Mouse (Mus musculus) heart, postnatal 25 days (tissue): ENCODE measurements around the gene 6430548M08Rik. TPM values are rescaled to one million over a fixed set of nuclear protein-coding genes. Genes with fewer than 3 reads are reported as not detected.
A peak's percentile ranks its signal among the peaks of the same experiment; 100 is the strongest.

ENCODE experiments used
- DNase-seq: peaks from one replicate; pipeline ENCODE4 v3.0.0; 2022; ENCODE audit warnings: low spot score
- intact Hi-C: fragments of 180-260 bp; cut with DNase I; formaldehyde crosslinking; loops from one replicate; pipeline ENCODE4 v1.15.1; 2025
- total RNA-seq, 2 experiments: library from RNA; stranded (reverse); gene quantifications; 2 replicates each; pipeline ENCODE4 v1.2.3; 2021

6430548M08Rik gene
- total RNA-seq, 2 experiments from 2014 or later = 11.5 to 16.7 TPM

DNA sequence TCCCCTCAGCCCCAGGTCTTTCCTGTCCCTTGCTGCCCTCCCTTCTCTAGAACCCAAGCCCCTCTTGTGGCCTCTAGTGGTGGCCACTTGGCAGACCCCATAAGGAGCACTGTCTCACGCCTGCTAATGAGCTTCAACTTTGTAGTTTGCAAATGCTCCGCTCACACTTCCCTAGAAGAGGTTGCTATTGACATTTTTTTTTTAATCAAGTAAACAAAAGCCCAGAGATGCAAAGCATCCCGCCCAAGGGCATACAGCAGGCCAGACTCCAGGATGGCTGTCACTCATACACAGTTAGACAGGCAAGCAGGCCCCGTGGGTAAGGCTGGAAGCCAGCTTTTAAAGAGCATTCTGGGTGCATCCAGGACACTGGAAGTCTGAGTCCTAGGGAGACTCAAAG, 62.7 kb downstream of the 6430548M08Rik start:
- DNase-seq = no peak
- intact Hi-C loops = loop anchor here (5.0 kb wide), 2 partner anchors 36 to 421 kb away; no protein-coding TSS in a partner anchor

DNA sequence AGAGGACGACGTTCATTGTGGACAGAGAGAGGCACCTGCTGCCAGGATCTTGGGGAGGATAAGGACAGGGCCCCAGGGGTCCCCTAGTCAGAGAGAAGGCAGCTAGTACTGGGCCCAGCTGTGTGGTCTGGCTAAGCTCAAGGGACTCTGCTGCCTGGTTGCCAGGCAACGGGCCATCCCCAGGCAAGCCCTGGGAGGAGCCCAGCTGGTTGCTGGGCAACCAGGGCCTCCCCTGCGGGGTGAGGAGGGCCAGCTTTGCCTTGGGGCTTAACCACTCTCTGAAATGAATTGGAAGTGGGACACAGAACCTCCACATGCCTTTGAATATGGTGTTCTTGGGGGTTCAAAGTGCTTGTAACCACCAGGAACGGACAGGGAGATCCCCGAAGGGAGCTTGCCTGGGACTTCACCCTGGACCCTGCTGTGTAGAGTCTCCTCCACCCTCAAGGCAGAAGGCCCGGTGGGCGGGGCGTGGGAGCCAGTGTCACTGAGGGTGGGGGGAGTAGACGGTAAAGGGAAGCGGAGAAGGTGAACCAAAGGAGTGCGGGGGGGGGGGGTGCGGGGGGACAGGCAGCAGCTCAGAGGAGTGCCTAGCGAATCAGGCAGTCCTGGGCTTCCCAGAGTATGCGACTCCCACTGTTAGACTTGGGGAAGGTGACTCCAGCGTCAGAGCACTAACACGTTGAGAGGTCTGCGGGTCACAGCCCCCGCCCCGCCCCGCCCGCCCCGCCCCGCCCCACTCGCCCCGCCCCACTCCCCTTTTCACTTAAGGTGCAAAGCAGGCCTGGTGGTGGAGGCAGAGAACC, 63.6 kb downstream of the 6430548M08Rik start, which contains the start of gene Fam92b:
TSS of gene Fam92b (minus strand) at position 149 of the 806 bp plus-strand sequence.
- intact Hi-C loops = loop anchor here (5.0 kb wide), 2 partner anchors 35 to 420 kb away; no protein-coding TSS in a partner anchor

DNA sequence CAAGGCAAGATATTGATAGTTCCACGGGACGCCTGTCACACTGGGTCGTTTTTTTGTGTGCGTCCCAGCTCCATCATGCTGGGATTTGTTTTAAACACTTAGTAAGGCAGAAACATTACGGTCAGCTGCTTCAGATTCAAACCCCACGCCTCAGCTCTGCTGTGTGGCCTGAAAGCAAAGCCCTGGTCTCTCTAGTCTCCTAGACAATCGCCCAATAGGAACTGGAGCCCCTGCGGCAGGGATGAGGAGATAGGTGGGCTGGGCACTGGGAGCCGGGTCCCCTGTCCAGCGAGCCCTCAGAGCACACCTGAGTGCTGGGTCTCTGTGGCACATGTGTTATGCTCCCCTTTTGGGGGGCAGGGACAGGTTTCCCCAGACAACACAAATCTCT, 64.2 kb downstream of the 6430548M08Rik start:
- intact Hi-C loops = loop anchor here (5.0 kb wide), 2 partner anchors 34 to 419 kb away; no protein-coding TSS in a partner anchor
- DNase-seq = no peak

More for the DNA sequence above, 63.6 kb downstream of the 6430548M08Rik start, which contains the start of gene Fam92b:
- no peak for DNase-seq

DNA sequence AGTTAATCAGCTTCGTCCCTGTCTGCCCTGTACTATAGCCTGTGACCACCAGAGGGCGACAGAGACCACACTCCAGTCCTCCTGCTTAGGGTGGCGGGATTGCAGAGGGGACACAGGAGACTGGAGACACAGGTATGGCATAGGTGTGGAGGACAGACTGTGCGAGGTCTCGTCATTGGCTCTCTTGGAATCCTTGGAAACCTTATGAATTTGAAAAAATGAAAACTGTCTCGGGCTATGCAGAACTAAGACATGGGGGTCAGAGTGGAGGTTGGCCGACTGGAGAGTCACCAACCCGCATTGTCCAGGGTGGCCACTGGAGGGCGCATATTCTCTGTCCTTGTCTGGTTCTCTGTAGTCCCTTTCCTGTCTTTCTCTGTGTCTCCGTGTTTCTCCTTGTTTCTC, 65.1 kb downstream of the 6430548M08Rik start:
- intact Hi-C loops = loop anchor here (1.0 to 5.0 kb wide), 4 partner anchors 33 to 418 kb away; no protein-coding TSS in a partner anchor

DNA sequence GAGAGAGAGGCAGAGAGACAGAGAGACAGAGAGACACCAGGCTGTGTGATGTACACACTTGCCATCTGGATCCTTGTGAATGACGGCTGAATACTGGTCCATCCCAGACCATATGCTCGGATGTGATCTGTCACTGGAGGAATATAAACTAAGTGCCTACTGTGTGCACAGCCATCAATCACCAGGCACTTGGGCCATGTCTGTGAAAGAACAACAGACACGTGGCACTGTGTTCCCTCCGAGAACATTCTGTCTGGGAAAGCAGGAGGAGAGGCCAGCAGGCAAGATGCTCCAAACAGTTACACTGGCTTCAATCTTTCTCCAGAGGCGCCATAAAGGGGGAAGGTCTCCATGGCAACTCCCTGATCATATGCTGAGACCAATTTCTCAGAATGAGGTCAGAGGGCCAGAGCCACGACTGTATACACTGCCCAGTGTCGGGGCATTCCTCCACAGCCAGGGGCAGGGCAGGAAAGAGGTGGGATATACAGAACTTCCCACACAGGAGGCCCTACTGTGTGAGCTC, 66.6 kb downstream of the 6430548M08Rik start:
- intact Hi-C loops = loop anchor here (5.0 kb wide), 1 partner anchor 52 kb away; no protein-coding TSS in a partner anchor
- no peak for DNase-seq

More for the DNA sequence above, 65.1 kb downstream of the 6430548M08Rik start:
- DNase-seq = peak; percentile 74

DNA sequence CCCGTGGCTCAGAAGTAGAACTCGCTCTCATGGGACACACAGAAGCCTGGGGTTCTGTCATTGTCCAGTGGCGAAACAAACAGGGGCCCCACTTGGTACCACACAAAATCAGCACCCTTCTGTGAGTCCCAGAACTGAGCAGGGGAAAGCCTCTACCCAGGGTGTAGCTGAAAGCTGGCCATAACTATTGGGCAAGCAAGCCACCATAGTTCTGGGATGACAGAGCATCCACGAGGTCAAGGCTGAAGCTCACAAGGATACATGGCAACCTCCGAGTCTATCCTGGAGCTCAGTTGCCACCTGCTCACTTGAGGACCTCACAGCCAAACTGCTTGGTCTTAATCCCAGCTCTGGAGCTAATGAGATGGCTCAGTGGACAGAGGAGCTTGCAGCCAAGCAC, 67.3 kb downstream of the 6430548M08Rik start:
- DNase-seq = no peak
- intact Hi-C loops = loop anchor here (5.0 kb wide), 1 partner anchor 51 kb away; no protein-coding TSS in a partner anchor

DNA sequence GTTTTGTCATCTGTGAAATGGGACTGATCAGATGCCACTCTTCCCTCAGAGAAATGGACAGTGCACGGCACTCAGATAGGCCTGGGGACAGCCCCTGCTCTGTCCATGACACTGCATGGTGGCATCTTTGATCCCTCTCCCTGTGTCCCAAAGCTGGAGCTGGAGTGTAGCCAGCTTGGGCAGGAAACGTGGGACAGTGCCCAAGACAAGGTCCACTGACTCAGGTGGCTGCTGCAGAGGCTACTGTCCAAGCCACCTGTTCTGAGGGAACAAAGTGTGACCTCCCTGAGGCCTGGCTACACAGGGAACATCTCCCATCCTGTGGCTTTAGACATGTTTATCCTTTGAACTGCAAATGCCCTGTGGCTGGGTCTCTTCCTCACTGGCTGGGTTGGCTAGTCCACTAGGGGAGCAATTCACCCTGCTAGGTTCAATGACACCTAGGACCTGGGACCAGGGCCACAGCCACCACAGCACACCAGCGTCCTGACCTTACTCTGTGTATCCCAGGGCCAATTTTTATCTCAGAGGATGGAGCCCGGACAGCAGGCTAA, 68.0 kb downstream of the 6430548M08Rik start:
- no peak for DNase-seq
- intact Hi-C loops = loop anchor here (5.0 kb wide), 1 partner anchor 50 kb away; no protein-coding TSS in a partner anchor

DNA sequence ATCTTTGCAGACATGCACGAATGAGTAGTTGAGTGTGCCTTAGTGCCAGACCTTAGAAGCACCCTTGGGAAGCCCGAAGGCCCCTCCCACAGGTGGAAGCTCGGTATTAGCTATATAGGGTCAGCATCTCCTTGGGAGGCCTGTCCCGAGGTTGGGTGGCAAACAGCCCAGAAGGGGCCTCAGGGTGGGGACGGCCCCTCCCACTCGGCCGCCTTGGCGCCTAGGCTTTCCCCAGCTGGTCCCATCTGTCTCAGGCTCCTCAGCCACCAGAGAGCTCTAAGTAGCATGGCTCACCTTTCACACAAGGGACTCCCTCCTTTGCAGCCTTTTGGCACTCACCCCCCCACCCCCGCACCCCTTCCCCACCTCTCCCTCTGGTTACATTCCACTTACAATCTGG, 70.4 kb downstream of the 6430548M08Rik start:
- no peak for DNase-seq
- intact Hi-C loops = loop anchor here (5.0 kb wide), 1 partner anchor 48 kb away; no protein-coding TSS in a partner anchor

DNA sequence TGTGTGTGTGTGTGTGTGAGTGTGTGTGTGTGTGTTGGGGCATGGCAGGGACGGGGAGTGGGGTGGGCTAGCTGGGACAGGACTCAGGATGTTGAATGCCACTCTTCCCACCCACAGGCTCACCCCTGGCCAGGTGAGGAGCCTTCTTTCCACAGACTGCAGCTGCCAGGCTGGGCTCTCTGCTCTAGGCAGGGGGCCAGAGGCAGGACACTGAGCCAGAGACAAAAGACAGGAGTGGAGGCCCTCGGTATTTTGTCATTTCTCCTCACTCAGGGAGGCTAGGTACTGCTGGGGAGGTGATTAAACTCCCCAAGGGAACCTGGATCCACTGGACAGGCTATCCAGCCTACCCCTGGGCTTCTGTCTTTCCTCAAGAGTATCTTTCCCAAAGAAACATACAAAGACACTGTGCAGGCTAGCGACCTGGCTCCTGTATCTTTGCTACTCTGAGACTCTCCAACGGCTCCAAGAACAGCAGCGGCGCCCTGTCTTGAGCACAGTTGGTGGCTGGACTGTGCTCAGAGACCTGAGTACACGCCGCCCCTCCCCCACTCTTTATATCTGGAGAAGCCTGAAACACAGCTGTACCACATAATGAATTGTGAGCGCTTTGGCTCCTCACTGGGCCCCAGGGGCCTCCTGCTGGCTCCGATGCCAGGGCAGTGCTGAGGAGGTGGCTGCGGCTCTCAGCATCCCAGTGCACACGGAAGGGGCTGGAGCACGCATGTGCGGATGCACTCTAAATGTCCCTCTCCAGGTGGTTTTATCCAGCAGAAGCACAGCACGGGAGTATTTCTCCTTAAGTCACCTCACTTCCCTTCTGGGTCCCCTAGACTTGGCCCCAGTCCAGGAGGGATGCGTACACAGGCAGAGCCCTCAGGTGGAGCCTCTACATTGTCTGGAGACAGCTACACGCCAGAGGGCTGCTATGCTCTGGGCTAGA, 71.2 kb downstream of the 6430548M08Rik start:
- intact Hi-C loops = loop anchor here (5.0 kb wide), 1 partner anchor 47 kb away; no protein-coding TSS in a partner anchor
- peak; percentile 43 for DNase-seq

DNA sequence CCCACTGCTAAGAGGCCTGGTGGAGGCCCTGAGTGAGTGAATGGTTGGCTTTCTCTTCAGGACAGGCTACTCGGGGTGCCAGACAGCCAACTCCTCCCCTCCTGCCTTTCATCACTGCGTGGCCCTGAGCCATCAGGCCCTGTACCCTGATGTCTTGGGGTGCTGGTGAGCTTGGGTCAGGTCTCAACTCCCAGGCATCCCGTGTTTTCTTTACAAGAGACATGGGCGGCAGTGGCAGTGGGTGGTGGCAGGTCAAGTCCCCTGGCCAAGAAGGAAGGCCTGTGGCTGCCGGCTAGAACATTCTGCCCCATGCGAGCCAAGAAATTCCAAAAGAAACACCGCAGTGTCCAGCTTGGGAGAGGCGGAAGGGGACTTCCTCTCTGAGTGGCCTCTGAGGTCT, 72.5 kb downstream of the 6430548M08Rik start:
- intact Hi-C loops = no loop called here
- peak; percentile 79 for DNase-seq

DNA sequence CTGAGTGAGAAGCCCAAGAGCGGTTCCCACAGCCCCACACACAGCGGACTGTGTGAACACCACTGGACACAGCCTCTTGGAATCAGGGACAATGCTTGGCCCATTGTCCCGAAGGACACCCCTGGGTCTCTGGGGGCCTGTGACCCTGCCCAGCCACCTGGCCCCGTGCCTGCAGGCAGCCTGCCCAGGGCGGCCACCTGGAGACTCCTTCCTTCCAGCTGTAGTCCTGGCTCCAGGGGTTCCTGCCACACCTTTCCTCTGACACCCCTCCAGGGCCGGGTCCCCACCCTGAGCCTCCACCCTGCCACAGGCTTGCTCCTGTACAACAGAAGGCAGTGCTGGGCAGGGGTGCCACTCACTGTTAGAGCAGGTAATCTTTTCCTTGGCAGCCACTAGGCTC, 74.6 kb downstream of the 6430548M08Rik start:
- intact Hi-C loops = no loop called here
- peak; percentile 83 for DNase-seq

DNA sequence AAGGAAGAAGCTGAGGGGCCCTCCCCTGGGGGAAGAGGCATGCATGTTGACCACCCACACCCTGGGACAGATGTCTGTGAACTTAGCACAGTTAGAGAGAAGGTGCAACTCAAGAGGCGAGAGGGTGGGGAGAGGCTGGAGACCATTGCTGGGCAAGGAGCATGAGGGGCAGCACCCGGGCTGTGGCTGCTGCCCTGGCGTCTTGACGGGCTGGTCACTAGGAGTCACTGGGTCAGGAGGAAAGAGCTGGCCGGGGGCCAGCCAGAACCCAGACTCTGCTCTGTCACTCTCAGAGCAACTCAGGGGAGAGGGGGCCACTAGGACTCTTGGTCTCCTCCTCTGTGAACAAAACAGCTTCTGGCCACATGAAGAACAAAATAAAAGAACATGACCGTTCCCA, 75.5 kb downstream of the 6430548M08Rik start:
- DNase-seq = no peak
- intact Hi-C loops = no loop called here

DNA sequence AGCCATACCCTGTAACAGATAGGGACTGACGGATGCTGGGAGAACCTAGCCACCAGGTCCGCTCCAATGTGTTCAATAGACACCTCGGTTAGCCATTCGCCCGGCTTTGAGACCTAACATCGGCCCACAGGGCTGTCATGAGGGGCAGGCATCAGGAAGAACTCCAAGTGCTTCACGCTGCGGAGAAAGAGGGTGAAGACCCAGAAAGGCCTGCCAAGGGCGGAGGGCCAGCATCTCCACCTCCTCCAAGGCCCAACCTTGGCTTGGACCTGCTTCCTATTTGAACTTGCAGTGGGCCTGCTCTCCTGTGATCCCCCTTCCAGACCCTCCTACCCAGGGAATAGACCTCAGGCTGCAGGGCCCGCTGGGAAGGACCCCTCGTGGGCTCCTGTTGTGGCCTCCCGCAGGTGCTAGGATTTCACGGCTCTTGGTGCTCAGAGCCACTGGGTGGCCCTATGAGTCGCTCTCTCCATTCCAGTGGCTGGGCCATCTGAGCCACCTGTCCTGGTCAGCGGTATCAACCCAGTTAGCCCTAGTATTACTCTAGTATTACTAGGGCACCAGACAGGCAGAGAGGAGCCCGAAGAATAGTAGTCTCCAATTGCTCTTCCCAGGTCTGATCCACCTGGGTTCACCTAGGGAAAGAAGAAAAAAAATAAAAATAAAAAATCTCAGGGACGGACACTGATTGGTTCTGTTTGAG, 76.3 kb downstream of the 6430548M08Rik start:
- DNase-seq = no peak
- intact Hi-C loops = no loop called here

DNA sequence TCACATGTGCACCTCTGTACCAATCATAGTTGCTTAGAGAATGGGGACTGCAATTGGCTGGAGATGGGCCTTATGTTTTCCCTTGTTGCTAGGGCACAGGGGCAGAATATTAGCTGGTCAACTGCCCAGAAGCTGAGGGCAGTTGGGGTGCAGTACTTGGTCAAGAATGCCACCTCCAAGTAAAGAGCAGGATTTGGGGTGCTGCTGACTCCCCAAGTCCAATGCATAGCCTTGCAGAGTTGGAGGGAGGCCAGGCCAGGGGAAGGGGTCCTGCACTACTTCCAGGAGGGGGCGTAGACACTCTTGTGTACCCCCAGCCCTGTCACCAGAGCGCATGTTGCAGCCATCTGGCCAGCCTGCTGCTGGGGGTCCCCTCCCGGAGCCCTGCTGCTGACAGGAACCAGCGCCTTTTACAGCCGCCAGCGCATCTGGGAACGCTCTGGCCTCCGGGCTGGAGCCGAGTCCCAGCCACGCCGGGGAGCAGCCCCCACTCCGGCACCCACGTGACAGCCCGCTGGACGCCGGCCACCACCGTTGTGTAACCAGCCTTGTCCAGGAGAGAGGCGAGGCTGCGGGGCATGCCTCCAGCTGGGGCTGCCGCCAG, 77.0 kb downstream of the 6430548M08Rik start:
- peak; percentile 94 for DNase-seq
- intact Hi-C loops = no loop called here

DNA sequence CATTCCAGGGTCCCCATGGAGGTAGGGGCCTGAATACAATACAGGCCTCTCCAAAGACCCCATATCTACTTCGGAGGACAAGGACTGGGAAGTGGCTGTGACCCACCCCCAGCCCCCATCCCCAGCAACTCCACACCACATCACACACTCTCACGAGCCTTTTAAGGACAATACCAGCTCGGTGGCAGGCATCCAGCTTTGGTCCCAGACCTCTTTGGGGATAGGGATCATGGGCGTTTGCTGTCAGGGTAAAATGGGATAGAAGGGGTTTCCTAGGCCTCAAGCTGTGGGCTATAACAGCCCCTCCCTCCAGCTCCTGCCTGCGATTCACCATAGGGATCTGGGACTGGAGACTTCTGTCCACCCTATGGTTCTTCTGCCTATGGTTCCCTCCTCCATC, 77.7 kb downstream of the 6430548M08Rik start:
- no peak for DNase-seq
- intact Hi-C loops = no loop called here

DNA sequence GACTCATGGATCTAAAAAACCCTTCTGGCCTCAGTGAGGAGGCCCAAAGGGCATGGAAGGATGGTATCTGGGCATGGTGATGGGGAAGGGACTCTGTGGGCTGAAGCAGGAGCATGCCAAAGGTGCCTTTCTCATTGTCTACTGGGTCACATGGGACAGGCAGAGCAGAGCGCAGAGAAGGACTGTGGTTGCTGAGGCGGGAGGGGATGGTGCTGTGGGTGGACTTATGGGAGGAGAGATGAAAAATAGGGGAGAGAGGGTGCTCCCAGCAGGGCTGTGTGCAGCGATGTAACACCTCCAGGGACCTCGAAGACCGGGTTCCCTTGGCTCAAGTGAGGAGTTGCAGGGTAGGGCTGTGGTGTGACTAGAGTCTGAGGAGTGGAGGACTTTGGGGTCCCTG, 78.2 kb downstream of the 6430548M08Rik start:
- intact Hi-C loops = no loop called here
- no peak for DNase-seq

DNA sequence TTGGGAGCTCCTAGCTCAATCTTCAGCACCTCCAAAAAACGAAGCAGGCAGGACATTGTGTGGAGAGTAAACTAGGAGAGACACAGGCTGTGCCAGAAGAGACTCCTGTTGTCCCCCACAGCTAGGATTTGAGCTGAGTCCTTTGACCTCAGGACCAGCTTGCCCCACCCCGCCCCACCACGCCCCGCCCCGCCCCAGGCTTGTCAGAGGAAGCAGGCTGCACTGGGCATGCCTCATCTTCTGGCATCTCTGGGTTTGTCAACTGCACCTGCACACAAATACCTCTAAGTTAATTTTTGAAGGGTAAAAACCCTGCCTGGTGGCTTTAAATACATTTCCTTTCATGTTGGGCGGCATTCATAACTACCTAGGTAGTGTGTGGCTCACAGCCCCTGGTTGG, 87.4 kb downstream of the 6430548M08Rik start:
- DNase-seq = no peak
- intact Hi-C loops = no loop called here

DNA sequence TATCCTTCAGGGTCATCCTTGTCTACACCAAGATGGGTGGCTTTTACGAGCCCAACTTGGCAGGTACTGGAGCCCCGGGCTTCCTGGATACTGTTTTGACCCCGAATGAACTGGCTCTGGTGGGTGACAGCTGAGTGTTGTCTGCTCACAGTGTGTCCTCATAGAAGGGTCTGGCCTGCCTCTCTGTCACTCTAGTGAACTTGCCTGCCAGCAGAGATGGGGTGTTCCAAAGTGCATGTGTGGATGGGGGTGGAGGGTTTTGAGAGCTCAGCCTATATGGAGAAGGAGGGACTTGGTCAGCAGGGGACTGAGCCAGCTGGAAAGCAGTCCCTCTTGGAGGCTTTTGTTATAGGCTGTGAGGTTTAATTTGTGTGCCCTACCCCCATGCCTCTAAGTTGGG, 88.6 kb downstream of the 6430548M08Rik start:
- intact Hi-C loops = no loop called here
- no peak for DNase-seq
